Mouse (Mus musculus): Measurements from ENCODE around the gene Fsip1. TPM values are rescaled to one million over a fixed set of nuclear protein-coding genes. Genes with fewer than 3 reads are reported as not detected.

The Fsip1 gene
- polyA plus RNA-seq (2012; rRNA removed), result not detected in 2 replicates

GRCm38 (mm10) chr2:118256621-118257053 is at the start of gene Fsip1:
Gene Fsip1, minus strand, starts transcription at chr2:118256966.

GRCm38 (mm10) chr2:118111488-118112131 is 145.2 kb downstream of the Fsip1 start, which contains the start of gene Thbs1:
Gene Thbs1, plus strand, starts transcription at chr2:118111876.

Other genes with a start within 250 kb of the Fsip1 start
- gene Thbs1, start 145.1 kb downstream of the Fsip1 start, polyA plus RNA-seq (2012; rRNA removed), result 3.8 and 4.1 TPM in 2 replicates
- gene Gpr176, start 116.5 kb upstream of the Fsip1 start, polyA plus RNA-seq (2012; rRNA removed), result 0.06 and 0.08 TPM in 2 replicates
- 2.3 and 3.0 TPM in 2 replicates for gene Eif2ak4, start 131.7 kb upstream of the Fsip1 start, polyA plus RNA-seq (2012; rRNA removed)
- gene Srp14, start 222.7 kb upstream of the Fsip1 start, polyA plus RNA-seq (2012; rRNA removed), result 9.6 and 13.0 TPM in 2 replicates